Mouse (Mus musculus) G1E (cell line): ENCODE data around the gene Eif4ebp2. TPM values are rescaled to one million over a fixed set of nuclear protein-coding genes. Genes with fewer than 3 reads are reported as not detected.

ENCODE experiments used
- ATAC-seq: 2 replicates; pipeline ENCODE4 v1.8.0; 2016; ENCODE audit warnings: mild to moderate bottlenecking; ENCODE audit not compliant: insufficient number of reproducible peaks, poor library complexity, low FRiP score, severe bottlenecking; ENCODE audit errors: extremely low read depth
- DNase-seq: peaks from one replicate; pipeline ENCODE4 v3.0.0; 2012; ENCODE audit warnings: low spot score
- H3K27me3 ChIP-seq: 2 replicates; pipeline ENCODE4 v1.6.1; 2012; ENCODE audit warnings: mild to moderate bottlenecking, low read length, inconsistent platforms; ENCODE audit not compliant: insufficient read depth
- H3K36me3 ChIP-seq: replicated peaks from 2 replicates; pipeline ENCODE3; 2012; ENCODE audit warnings: mild to moderate bottlenecking, inconsistent platforms
- H3K4me1 ChIP-seq: 2 replicates; pipeline ENCODE4 v1.6.1; 2012; ENCODE audit warnings: low read depth, low read length, inconsistent platforms, mixed read lengths; ENCODE audit not compliant: insufficient read depth
- H3K4me3 ChIP-seq: 2 replicates; pipeline ENCODE4 v1.5.1; 2012; ENCODE audit warnings: low read depth, mild to moderate bottlenecking, inconsistent platforms, low read length, moderate library complexity, mixed read lengths
- H3K9me3 ChIP-seq: replicated peaks from 2 replicates; pipeline ENCODE4 v1.6.1; 2012; ENCODE audit warnings: inconsistent platforms
- CTCF ChIP-seq: IDR thresholded peaks from 2 replicates; pipeline ENCODE4 v1.5.1; 2012; ENCODE audit warnings: low read depth, low read length, inconsistent platforms, mixed read lengths
- GATA1 ChIP-seq: IDR thresholded peaks from 2 replicates; pipeline ENCODE4 v1.6.1; 2012; ENCODE audit warnings: borderline replicate concordance, low read length, inconsistent platforms, mixed read lengths
- GATA2 ChIP-seq: IDR thresholded peaks from 2 replicates; pipeline ENCODE4 v1.6.1; 2012; ENCODE audit warnings: low read depth, low read length, inconsistent platforms, borderline replicate concordance
- POLR2AphosphoS5 ChIP-seq: IDR thresholded peaks from 2 replicates; pipeline ENCODE4 v1.6.1; 2012; ENCODE audit warnings: low read depth, low read length, inconsistent platforms; ENCODE audit not compliant: insufficient replicate concordance
- TAL1 ChIP-seq: conservative IDR thresholded peaks from 2 replicates; pipeline ENCODE4 v1.6.1; 2012; ENCODE audit warnings: low read depth, low read length, inconsistent platforms, mixed read lengths
- polyA plus RNA-seq: library from polyadenylated mRNA; stranded (reverse); fragments of >175 nt; gene quantifications from 2 replicates; pipeline ENCODE4 v1.2.3, GENCODE M21; 2012
- total RNA-seq, 2 experiments: library from RNA; stranded (forward) in 1 of 2; stranded (reverse) in 1 of 2; fragments of 200-1000 nt in 1 of 2; fragments of >200 nt in 1 of 2; fragmentation: Nextera tagmentation in 1 of 2; gene quantifications; 2 replicates each; pipeline ENCODE4 v1.2.3; 2014 to 2017

Eif4ebp2 gene
- total and polyA plus RNA-seq, 3 experiments, result 9.4 to 184 (median 96.4) TPM

GRCm38 (mm10) chr10:61424500-61424899 lies 28.0 kb downstream of the Eif4ebp2 start:
- Histone ChIP-seq H3K9me3 (no peaks in the 10 kb centered on the region), H3K27me3 (peaks cover 3% of the 10 kb centered on the region), H3K4me1 (peaks cover 13% of the 10 kb centered on the region), H3K36me3 (peaks cover 20% of the 10 kb centered on the region), H3K4me3 (no peak overlapping the region)
- TF ChIP-seq POLR2AphosphoS5 (no peak), CTCF (no peak), GATA2 (no peak), TAL1 (no peak), GATA1 (no peak)
- no peak for ATAC-seq
- no peak for DNase-seq

DNA sequence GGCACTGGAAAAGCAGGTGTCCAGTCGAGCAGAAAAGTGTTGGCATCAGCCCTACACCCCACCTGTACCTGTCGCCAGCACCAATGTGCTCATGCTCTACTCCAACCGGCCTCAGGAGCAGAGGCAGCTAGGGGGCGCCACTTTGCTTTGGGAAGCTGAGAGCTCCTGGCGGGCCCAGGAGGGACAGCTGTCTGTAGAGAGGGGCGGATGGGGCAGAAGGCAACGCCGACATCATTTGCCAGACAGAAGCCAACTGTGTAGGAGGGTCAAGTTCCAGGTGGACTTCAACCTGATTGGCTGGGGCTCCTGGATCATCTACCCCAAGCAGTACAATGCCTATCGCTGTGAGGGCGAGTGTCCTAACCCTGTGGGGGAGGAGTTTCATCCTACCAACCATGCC lies 29.2 kb downstream of the Eif4ebp2 start:
- Histone ChIP-seq H3K36me3 (peaks cover 9% of the 10 kb centered on the region), H3K9me3 (no peaks in the 10 kb centered on the region), H3K4me3 (no peak overlapping the region), H3K4me1 (peaks cover 13% of the 10 kb centered on the region), H3K27me3 (peaks cover 14% of the 10 kb centered on the region)
- DNase-seq (no peak), ATAC-seq (no peak)
- TF ChIP-seq TAL1, result no peak
- no peak for TF ChIP-seq CTCF
- TF ChIP-seq GATA2, result no peak
- no peak for TF ChIP-seq GATA1
- TF ChIP-seq POLR2AphosphoS5, result no peak

- DNase-seq (no peak), ATAC-seq (no peak)
- Histone ChIP-seq H3K36me3 (peaks cover 8% of the 10 kb centered on the region), H3K9me3 (no peaks in the 10 kb centered on the region), H3K27me3 (peaks cover 16% of the 10 kb centered on the region), H3K4me1 (peaks cover 12% of the 10 kb centered on the region), H3K4me3 (no peak overlapping the region)
- no peak for TF ChIP-seq GATA2
These were observed 29.6 kb downstream of the Eif4ebp2 start for GRCm38 (mm10) chr10:61422861-61423260.

GRCm38 (mm10) chr10:61420011-61420410 lies 32.5 kb downstream of the Eif4ebp2 start:
- DNase-seq (no peak), ATAC-seq (no peak)
- Histone ChIP-seq H3K36me3 (no peaks in the 10 kb centered on the region), H3K4me3 (no peak overlapping the region), H3K27me3 (peaks cover 16% of the 10 kb centered on the region), H3K4me1 (peaks cover 21% of the 10 kb centered on the region), H3K9me3 (no peaks in the 10 kb centered on the region)
- TF ChIP-seq GATA2 (no peak), CTCF (no peak), GATA1 (no peak), POLR2AphosphoS5 (no peak), TAL1 (no peak)

DNA sequence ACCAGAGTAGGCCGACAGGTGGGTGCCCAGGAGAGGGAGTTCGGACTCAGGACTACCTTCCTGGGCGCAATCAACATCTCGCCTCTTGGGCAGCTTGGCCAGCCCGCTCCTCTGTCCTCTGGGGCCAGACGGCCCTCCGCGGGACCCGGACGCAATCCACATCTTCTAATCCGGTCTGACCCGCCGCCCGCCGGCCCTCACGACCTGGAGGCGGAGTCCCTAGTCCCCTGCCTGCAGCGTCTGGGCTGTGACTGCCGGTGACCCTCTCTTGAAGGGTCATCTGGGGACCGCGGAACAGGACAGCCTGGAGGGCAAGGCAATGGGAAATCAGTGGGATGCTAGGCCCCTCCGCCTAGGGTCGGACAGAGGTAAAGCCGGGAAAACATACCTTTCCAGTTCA lies 33.3 kb downstream of the Eif4ebp2 start:
- DNase-seq, result no peak
- Histone ChIP-seq H3K4me1 (peaks cover 22% of the 10 kb centered on the region), H3K36me3 (no peaks in the 10 kb centered on the region), H3K9me3 (no peaks in the 10 kb centered on the region), H3K27me3 (peaks cover 16% of the 10 kb centered on the region), H3K4me3 (no peak overlapping the region)
- no peak for TF ChIP-seq POLR2AphosphoS5
- no peak for TF ChIP-seq TAL1
- no peak for TF ChIP-seq CTCF
- TF ChIP-seq GATA2, result no peak
- TF ChIP-seq GATA1, result no peak
- ATAC-seq, result no peak

DNA sequence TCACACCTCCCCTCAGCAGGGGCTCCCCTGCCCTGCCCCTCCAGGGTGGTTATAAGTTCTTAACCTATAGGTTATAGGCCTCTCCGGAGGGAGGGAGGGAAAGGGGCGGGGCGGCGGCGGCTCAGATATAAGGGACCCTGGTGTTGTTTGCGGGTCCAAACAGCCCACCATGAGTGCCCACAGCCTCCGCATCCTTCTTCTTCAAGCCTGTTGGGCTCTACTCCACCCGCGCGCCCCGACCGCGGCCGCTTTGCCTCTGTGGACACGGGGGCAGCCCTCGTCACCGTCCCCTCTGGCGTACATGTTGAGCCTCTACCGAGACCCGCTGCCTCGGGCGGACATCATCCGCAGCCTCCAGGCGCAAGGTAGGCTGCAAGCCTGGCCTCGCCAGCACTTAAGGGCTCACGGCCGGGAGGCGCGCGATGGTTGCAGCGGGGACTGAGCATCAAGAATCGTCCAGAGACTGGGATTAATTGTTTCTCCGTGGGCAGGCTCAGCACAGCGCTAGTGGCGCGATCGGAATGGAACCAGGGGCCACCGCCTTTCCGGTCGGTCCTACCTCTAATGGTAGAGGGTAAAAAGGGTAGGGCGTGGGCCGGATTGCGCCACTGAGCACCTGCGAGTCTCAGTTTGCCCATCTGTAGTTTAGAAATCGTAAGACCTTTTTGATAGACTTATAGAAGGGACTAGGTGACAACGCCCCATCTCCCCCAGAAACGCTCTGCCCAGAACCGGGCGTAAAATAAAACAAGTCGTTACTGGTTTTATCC lies 34.1 kb downstream of the Eif4ebp2 start:
- peaks cover 16% of the 10 kb centered on the region for H3K27me3 ChIP-seq
- no peaks in the 10 kb centered on the region for H3K36me3 ChIP-seq
- TF ChIP-seq POLR2AphosphoS5 (no peak), TAL1 (no peak), GATA1 (no peak), CTCF (no peak), GATA2 (no peak)
- H3K4me1 ChIP-seq, result peaks cover 25% of the 10 kb centered on the region
- ATAC-seq (no peak), DNase-seq (no peak)
- no peaks in the 10 kb centered on the region for H3K9me3 ChIP-seq
- no peak overlapping the region; the same call in 1 of the 2 replicates for H3K4me3 ChIP-seq
